Mouse (Mus musculus) embryonic facial prominence, embryonic 12.5 days (tissue): ENCODE results near the gene Fgd3. TPM values are rescaled to one million over a fixed set of nuclear protein-coding genes. Genes with fewer than 3 reads are reported as not detected.

ENCODE experiments used
- ATAC-seq: fragments of 200-750 bp; cut with Nextera tagmentation; 2 replicates; pipeline ENCODE4 v1.8.0; 2017; ENCODE audit not compliant: insufficient number of reproducible peaks, insufficient read depth, low FRiP score, low TSS enrichment
- H3K27ac ChIP-seq: fragments of 300-500 bp; sonication (generic); 2 replicates; pipeline ENCODE4 v1.5.1; 2016; ENCODE audit warnings: mild to moderate bottlenecking
- H3K27me3 ChIP-seq: fragments of 300-500 bp; sonication (generic); 2 replicates; pipeline ENCODE4 v1.6.1; 2016; ENCODE audit warnings: mild to moderate bottlenecking, moderate library complexity
- H3K36me3 ChIP-seq: fragments of 300-500 bp; sonication (generic); 2 replicates; pipeline ENCODE4 v1.6.1; 2016; ENCODE audit warnings: mild to moderate bottlenecking
- H3K4me1 ChIP-seq: fragments of 300-500 bp; sonication (generic); 2 replicates; pipeline ENCODE4 v1.6.1; 2016
- H3K4me2 ChIP-seq: fragments of 300-500 bp; sonication (generic); replicated peaks from 2 replicates; pipeline ENCODE4 v1.6.1; 2016; ENCODE audit warnings: mild to moderate bottlenecking, moderate library complexity
- H3K4me3 ChIP-seq: fragments of 300-500 bp; sonication (generic); 2 replicates; pipeline ENCODE4 v1.5.1; 2016; ENCODE audit warnings: mild to moderate bottlenecking
- H3K9ac ChIP-seq: fragments of 300-500 bp; sonication (generic); 2 replicates; pipeline ENCODE4 v1.6.1; 2016; ENCODE audit warnings: mild to moderate bottlenecking, moderate library complexity
- H3K9me3 ChIP-seq: fragments of 300-500 bp; sonication (generic); 2 replicates; pipeline ENCODE4 v1.6.1; 2016; ENCODE audit warnings: mild to moderate bottlenecking, moderate library complexity
- WGBS: fragments of 180-500 bp; shearing (Covaris S2); methylation state at CpG from one replicate; pipeline ENCODE4 v1.1.7; 2016; 5-methylcytosine and 5-hydroxymethylcytosine counted together
- polyA plus RNA-seq: library from polyadenylated mRNA; unstranded; fragments of >200 nt; fragmentation: Nextera tagmentation; extraction: Ambion mirVana; gene quantifications from 2 replicates; pipeline ENCODE4 v1.2.1, GENCODE M21; 2016

The Fgd3 gene
- polyA plus RNA-seq, 1 experiment from 2014 or later: 1.2 TPM

- H3K4me1 ChIP-seq: peaks cover 21% of the 10 kb centered on the region
- no peaks in the 10 kb centered on the region for H3K9me3 ChIP-seq
- WGBS: 74% methylated on average over 7 of the region's 7 CpGs
- no peaks in the 10 kb centered on the region for H3K36me3 ChIP-seq
- H3K27ac ChIP-seq: no peak overlapping the region
- H3K4me3 ChIP-seq: no peak overlapping the region
- no peaks in the 10 kb centered on the region for H3K27me3 ChIP-seq
- no peak for ATAC-seq
- H3K9ac ChIP-seq: no peak overlapping the region
- no peak overlapping the region for H3K4me2 ChIP-seq
Measured at GRCm38 (mm10) chr13:49338893-49339546, 18.9 kb upstream of the Fgd3 start.

GRCm38 (mm10) chr13:49335077-49335982 lies 15.2 kb upstream of the Fgd3 start:
- H3K27me3 ChIP-seq: no peaks in the 10 kb centered on the region
- 68% methylated on average over 12 of the region's 12 CpGs for WGBS

GRCm38 (mm10) chr13:49333250-49333649 lies 13.1 kb upstream of the Fgd3 start:
- H3K9ac ChIP-seq: no peak overlapping the region
- no peak overlapping the region for H3K4me3 ChIP-seq
- no peaks in the 10 kb centered on the region for H3K9me3 ChIP-seq
- no peaks in the 10 kb centered on the region for H3K4me1 ChIP-seq
- no peak overlapping the region for H3K4me2 ChIP-seq
- H3K27me3 ChIP-seq: no peaks in the 10 kb centered on the region
- 75% methylated on average over 2 of the region's 2 CpGs for WGBS
- H3K36me3 ChIP-seq: no peaks in the 10 kb centered on the region
- H3K27ac ChIP-seq: no peak overlapping the region
- no peak for ATAC-seq

More at GRCm38 (mm10) chr13:49335077-49335982, 15.2 kb upstream of the Fgd3 start:
- Histone ChIP-seq H3K4me2 (no peak overlapping the region), H3K9me3 (no peaks in the 10 kb centered on the region), H3K27ac (no peak overlapping the region), H3K4me1 (peaks cover 2% of the 10 kb centered on the region; the same call in 1 of the 2 replicates), H3K9ac (no peak overlapping the region), H3K36me3 (no peaks in the 10 kb centered on the region), H3K4me3 (no peak overlapping the region)
- ATAC-seq: no peak

DNA sequence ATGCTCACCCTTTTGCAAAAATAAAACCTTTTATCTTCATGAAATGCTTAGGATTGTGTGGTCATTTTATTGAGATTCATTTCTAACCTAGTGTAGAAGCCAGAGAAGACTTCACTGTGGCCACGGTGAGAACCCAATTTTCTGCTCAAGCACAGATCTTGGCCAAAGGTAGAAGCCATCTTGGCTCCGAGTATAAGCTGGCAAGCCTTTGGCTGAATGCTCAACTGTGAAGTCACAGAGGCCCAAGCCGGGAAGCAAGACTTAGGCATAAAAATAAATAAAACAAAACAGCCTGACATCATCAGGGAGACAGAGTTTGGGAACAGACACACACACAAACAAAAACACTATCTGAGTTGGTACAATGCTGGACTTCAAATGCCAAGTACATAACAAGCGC lies 8.0 kb upstream of the Fgd3 start:
- Histone ChIP-seq H3K27me3 (no peaks in the 10 kb centered on the region), H3K9ac (no peak overlapping the region), H3K27ac (no peak overlapping the region), H3K9me3 (no peaks in the 10 kb centered on the region), H3K4me3 (no peak overlapping the region), H3K4me2 (no peak overlapping the region), H3K4me1 (no peaks in the 10 kb centered on the region), H3K36me3 (no peaks in the 10 kb centered on the region)
- WGBS: 81% methylated on average over 4 of the region's 4 CpGs
- no peak for ATAC-seq

- Histone ChIP-seq H3K4me3 (no peak overlapping the region), H3K4me2 (no peak overlapping the region), H3K27ac (no peak overlapping the region), H3K36me3 (no peaks in the 10 kb centered on the region), H3K9ac (no peak overlapping the region), H3K4me1 (0 out of 2 replicates have a peak, but pooled peaks cover 3% of the 10 kb centered on the region), H3K9me3 (no peaks in the 10 kb centered on the region), H3K27me3 (no peaks in the 10 kb centered on the region)
- ATAC-seq: no peak
- WGBS: 63% methylated on average over 6 of the region's 6 CpGs
Measured at GRCm38 (mm10) chr13:49326246-49327206, 6.4 kb upstream of the Fgd3 start.

DNA sequence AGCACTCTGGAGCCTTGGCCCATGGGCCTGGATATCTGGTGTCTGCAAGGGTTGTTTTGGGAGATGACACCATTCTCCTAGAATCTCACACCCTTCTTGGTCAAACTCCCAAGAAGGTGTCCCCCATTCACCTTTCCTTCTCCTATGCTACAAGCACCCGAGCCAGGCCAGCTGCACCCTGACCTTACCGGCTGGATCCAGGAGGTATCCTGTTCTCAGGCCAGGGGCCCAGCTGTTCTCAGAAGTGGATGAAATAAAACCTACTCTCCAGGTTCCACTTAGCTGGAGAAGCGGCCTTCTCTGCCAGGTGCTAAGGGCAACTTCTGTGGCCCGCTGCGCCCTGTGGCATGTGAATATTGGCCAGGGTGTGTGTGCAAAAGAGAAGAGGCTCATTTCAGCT lies 4.8 kb upstream of the Fgd3 start:
- H3K4me3 ChIP-seq: no peak overlapping the region
- no peak overlapping the region for H3K27ac ChIP-seq
- no peak for ATAC-seq
- H3K9me3 ChIP-seq: no peaks in the 10 kb centered on the region
- H3K4me1 ChIP-seq: peaks cover 13% of the 10 kb centered on the region
- no peaks in the 10 kb centered on the region for H3K36me3 ChIP-seq
- no peak overlapping the region for H3K4me2 ChIP-seq
- 82% methylated on average over 5 of the region's 5 CpGs for WGBS
- H3K9ac ChIP-seq: no peak overlapping the region
- H3K27me3 ChIP-seq: no peaks in the 10 kb centered on the region

DNA sequence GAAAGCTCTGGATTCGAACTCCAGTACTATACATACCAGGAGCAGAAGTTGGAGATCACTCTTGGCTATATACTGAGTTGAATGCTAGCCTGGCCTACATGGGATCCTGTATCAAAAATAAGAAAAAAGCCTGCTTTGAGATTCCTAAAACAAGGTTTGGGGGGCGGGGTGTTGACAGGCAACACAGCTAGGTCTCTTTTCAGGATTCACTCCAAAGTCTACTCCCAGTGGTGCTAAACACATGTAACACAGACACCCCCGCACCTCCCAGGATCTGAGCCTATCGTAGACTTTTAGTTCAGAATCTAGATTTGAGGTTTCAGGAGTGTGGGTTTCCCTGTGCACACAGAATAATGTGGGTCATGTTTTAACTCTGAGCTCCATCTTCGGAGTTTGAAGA lies 2.6 kb upstream of the Fgd3 start:
- H3K4me3 ChIP-seq: no peak overlapping the region
- H3K27me3 ChIP-seq: no peaks in the 10 kb centered on the region
- ATAC-seq: no peak
- peaks cover 21% of the 10 kb centered on the region for H3K4me1 ChIP-seq
- H3K4me2 ChIP-seq: no peak overlapping the region
- no peaks in the 10 kb centered on the region for H3K9me3 ChIP-seq
- no peaks in the 10 kb centered on the region for H3K36me3 ChIP-seq
- no peak overlapping the region for H3K27ac ChIP-seq
- H3K9ac ChIP-seq: no peak overlapping the region
- 86% methylated on average over 5 of the region's 5 CpGs for WGBS

DNA sequence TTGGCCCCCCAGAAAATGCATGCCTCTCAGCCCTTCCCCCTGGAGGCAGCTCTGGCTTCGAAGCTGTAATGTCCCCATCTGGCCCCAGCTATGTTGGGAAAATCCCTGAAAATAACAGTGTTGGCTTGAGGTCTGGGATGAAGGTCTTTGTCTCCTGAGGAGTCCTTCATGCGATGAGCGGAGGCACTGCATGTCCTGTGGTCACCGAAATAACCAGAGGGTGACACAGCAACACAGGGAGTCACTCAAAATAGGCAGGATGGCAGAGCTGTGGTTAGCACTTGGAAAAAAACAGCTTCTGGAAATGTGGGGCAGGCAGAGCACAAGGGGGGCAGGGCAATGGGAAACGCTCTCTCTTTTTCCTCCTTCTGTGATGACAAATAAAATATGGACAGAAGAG lies 2.1 kb upstream of the Fgd3 start:
- Histone ChIP-seq H3K27ac (no peak overlapping the region), H3K4me3 (no peak overlapping the region), H3K9ac (no peak overlapping the region), H3K4me2 (no peak overlapping the region), H3K27me3 (no peaks in the 10 kb centered on the region), H3K36me3 (no peaks in the 10 kb centered on the region), H3K4me1 (peaks cover 21% of the 10 kb centered on the region), H3K9me3 (no peaks in the 10 kb centered on the region)
- no peak for ATAC-seq
- WGBS: 79% methylated on average over 5 of the region's 5 CpGs

GRCm38 (mm10) chr13:49321452-49321851 lies 1.3 kb upstream of the Fgd3 start:
- H3K4me3 ChIP-seq: no peak overlapping the region
- H3K27me3 ChIP-seq: no peaks in the 10 kb centered on the region
- no peak overlapping the region for H3K4me2 ChIP-seq
- H3K9ac ChIP-seq: no peak overlapping the region
- H3K4me1 ChIP-seq: peaks cover 27% of the 10 kb centered on the region
- H3K27ac ChIP-seq: no peak overlapping the region
- H3K36me3 ChIP-seq: no peaks in the 10 kb centered on the region
- no peaks in the 10 kb centered on the region for H3K9me3 ChIP-seq
- 75% methylated on average over 3 of the region's 3 CpGs for WGBS
- no peak for ATAC-seq

GRCm38 (mm10) chr13:49320514-49320913 lies 403 bp upstream of the Fgd3 start:
- H3K36me3 ChIP-seq: no peaks in the 10 kb centered on the region
- no peak overlapping the region for H3K9ac ChIP-seq
- H3K9me3 ChIP-seq: no peaks in the 10 kb centered on the region
- H3K4me2 ChIP-seq: peak overlapping the region; percentile 64
- H3K27ac ChIP-seq: 0 out of 2 replicates have a peak overlapping the region, but pooled peaks have one; percentile 4
- H3K27me3 ChIP-seq: no peaks in the 10 kb centered on the region
- H3K4me1 ChIP-seq: peaks cover 27% of the 10 kb centered on the region
- H3K4me3 ChIP-seq: 0 out of 2 replicates have a peak overlapping the region, but pooled peaks have one; percentile 28
- WGBS: 83% methylated on average over 1 of the region's 1 CpGs
- 0 out of 2 replicates have a peak, but pooled peaks have one; percentile 25 for ATAC-seq

DNA sequence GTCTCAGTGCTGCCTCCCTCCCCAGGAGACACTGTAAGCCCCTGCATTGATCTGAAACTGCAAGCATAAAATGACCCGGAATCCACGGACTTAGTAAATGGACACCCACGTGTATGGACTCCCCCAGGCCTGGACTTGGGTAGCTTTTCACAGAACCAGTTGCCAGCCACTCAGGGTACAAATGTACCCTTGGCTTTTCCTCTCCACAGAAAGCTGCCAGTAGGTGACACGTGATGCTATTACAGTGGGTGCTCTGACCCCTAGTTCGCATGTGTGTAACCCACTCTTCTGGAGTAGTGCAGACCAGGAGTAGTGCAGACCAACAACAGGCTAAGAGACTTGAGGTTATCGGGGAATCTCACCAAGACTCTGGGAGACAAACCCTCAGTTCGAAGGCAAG lies 2.2 kb downstream of the Fgd3 start:
- no peaks in the 10 kb centered on the region for H3K27me3 ChIP-seq
- no peak overlapping the region for H3K27ac ChIP-seq
- H3K4me1 ChIP-seq: peaks cover 27% of the 10 kb centered on the region
- H3K4me3 ChIP-seq: no peak overlapping the region
- H3K9me3 ChIP-seq: no peaks in the 10 kb centered on the region
- no peak overlapping the region for H3K9ac ChIP-seq
- H3K4me2 ChIP-seq: no peak overlapping the region
- no peaks in the 10 kb centered on the region for H3K36me3 ChIP-seq
- 83% methylated on average over 7 of the region's 7 CpGs for WGBS
- no peak for ATAC-seq
